Mouse (Mus musculus): Measurements from ENCODE around the gene Fam171a1. TPM values are rescaled to one million over a fixed set of nuclear protein-coding genes. Genes with fewer than 3 reads are reported as not detected.
A peak's percentile ranks its signal among the peaks of the same experiment; 100 is the strongest.
"Not testable (repeated sequence)": the region's sequence is repeated elsewhere in the genome, so short reads cannot be mapped to it uniquely, and the experiment has no call there.

Gene Fam171a1
- polyA plus RNA-seq, 1 experiment from 2014 or later, result 3.4 TPM

GRCm38 (mm10) chr2:3171774-3172173, 57.8 kb downstream of the Fam171a1 start:
- no peak for DNase-seq (ENCODE audit: low spot score)

DNA sequence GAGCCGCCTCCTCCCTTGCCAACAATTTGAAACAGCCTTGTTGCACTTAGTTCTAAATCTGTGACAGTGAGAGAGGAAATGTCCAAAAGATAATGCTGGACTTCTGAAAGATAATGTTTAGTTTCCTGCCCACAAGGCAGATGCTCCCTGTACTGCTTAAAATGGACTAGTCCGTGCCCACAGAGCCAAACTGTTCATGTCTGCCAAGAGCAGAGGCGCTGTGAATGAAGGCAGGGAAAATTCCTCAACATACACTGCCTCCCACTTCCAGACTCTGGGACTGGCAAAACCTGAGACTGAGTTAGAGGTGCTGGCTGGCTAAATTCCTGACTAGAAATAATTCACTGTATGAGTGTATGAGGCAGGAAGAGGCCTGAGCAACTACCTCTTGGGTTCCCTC, 58.6 kb downstream of the Fam171a1 start:
- DNase-seq (ENCODE audit: low spot score), result no peak

GRCm38 (mm10) chr2:3174890-3175289, 60.9 kb downstream of the Fam171a1 start:
- DNase-seq (ENCODE audit: low spot score), result no peak

- DNase-seq (ENCODE audit: low spot score), result not testable (repeated sequence)
Measured at GRCm38 (mm10) chr2:3175988-3176387, 62.0 kb downstream of the Fam171a1 start.

DNA sequence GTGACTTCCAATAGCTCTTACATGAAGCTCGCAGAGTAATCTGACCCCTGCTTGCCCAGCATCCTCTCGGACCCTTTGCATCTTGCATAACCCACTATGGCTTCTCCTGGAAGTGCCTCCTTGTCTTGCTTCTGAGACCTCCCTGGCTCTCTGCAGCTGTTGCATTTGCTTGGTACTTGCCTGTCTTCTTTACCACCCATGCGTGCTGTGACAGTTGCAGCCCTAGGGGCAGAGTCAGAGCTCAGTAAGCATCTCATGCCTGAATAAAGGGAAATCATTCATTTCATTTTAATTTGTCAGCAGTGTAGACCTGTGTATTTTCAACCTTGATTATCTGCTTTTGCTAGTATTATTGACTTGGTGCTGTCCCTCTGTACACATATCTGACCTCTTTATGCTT, 62.7 kb downstream of the Fam171a1 start:
- no peak for DNase-seq (ENCODE audit: low spot score)

GRCm38 (mm10) chr2:3180550-3180949, 66.5 kb downstream of the Fam171a1 start:
- DNase-seq (ENCODE audit: low spot score), result no peak

DNA sequence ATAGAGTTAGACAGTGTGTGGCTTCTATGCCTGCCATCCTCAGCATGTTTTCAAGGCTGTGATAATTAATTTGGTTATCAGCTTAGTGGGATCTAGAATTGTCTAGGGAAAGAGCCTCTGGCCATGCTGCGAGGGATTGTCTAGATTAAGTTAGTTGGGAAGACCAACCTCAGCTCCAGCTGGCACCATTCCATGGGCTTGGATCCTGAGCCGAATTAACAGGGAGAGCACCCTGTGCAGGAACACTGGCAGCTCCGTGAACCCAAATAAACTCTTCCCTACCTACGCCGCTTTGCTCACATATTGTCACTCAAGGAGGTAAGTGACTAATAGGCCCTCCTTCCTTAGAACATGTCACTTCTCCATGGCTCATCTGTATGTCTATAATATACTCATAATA, 69.6 kb downstream of the Fam171a1 start:
- DNase-seq (ENCODE audit: low spot score), result no peak

DNA sequence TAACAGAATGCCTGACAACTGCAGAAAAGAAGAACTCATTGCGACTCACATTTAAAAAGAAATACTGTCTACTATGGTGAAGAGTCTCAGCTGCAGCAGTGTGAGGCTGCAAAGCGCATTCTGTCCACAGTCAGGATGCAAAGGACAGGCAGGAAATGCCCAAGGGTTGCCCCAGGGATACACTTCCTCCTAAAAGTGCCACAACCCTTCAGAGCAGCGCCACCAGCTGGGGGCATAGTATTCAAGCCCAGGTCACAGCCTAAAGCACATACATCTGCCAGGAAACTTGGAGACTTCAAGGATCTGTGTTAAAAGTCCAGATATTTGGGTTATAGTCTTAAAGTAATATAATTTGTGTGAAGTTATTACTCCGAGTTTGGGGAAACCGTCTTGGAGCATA, 71.3 kb downstream of the Fam171a1 start:
- no peak for DNase-seq (ENCODE audit: low spot score)

DNA sequence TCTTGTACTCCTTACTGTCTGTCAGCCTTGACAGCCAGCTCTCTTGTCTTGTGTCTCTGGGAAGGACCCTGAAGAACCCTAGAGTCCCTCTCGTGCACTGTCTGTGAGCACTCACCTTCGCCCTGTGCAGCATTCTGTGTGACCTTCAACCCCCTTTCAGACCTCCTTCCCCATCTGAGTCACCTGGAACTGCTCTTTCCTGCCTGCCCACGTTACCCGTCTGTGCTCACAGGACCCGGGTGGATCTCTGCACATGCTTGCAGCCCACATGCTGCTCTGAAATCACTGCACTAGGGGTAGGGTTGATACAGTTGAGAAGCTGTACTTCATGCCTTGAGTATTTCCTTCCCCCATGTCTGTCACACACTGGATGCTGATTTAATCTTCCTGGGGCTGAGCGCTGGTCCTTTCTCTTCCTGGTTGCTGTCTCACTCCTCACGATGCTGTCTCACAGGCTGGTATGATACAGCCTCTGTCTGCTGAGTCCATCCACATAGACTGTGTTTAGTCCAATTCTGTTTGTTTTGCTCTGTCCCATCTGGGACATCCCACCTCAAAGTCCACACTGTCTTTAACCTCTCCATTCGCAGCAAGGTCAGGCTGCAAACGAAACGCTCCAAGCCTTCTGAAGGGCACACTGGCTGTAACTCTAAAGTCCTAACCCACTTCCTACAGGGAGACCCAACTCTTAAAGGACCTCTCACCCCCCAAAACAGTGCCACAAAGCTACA, 74.9 kb downstream of the Fam171a1 start:
- no peak for DNase-seq (ENCODE audit: low spot score)

- no peak for DNase-seq (ENCODE audit: low spot score)
Measured at GRCm38 (mm10) chr2:3191149-3191548, 77.1 kb downstream of the Fam171a1 start.

DNA sequence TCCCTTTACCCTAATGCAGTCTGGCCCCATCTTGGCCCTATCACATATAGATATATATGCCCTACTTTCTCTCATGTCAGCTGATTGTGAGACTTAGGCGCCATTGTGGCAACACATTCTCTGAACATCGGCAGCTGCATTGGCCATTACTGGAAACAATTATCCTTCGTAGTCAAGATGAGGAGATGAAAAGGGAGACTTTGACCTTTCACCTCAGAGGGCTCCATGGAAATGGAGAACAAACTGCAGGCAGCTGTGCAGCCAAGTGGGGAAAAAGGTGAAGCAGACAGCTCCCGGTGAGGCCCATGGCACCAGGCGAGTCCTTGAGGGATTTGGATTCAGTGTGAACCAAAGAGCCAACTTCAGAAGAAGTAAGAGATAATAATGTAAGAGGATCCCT, 81.5 kb downstream of the Fam171a1 start:
- DNase-seq (ENCODE audit: low spot score), result no peak

GRCm38 (mm10) chr2:3200422-3200821, 86.4 kb downstream of the Fam171a1 start:
- DNase-seq (ENCODE audit: low spot score), result no peak

- DNase-seq (ENCODE audit: low spot score), result no peak
Measured at GRCm38 (mm10) chr2:3206975-3207642, 93.1 kb downstream of the Fam171a1 start.

GRCm38 (mm10) chr2:3215480-3215879, 101.5 kb downstream of the Fam171a1 start:
- no peak for DNase-seq (ENCODE audit: low spot score)

DNA sequence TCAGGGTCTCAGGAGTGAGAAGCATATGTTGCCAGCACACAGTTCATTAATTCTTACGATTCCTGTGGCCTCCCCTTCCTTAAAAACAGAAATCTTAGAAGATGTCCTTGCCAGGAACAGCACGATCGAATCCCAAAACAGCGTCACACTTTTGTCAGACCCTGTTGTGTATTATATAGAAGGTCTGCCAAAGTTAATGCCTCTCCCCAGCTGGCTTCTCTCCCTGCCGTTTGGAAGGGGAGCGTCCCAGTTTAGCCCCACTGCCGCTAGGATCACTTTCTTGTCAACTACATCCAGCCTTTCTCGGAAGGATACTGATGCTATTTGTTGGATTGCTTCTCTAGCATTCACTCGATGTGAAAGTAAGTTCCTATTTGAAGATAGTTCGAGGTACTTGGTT, 102.6 kb downstream of the Fam171a1 start:
- DNase-seq (ENCODE audit: low spot score), result no peak

DNA sequence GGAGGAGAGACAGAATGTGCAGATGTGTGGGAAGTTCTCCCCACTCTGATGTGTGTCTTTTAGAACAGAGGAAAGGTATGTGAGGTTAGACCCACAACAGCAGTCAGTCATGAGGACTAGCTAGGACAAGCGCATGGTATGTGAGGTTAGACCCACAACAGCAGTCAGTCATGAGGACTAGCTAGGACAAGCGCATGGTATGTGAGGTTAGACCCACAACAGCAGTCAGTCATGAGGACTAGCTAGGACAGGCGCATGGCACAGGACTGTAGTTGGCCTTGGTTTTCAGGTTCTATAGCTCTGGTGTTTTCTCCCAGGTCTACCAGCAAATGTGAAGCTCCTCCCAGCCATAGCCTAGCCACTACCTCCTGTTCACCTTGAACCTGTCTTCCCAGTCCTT, 103.6 kb downstream of the Fam171a1 start:
- DNase-seq (ENCODE audit: low spot score), result not testable (repeated sequence)

DNA sequence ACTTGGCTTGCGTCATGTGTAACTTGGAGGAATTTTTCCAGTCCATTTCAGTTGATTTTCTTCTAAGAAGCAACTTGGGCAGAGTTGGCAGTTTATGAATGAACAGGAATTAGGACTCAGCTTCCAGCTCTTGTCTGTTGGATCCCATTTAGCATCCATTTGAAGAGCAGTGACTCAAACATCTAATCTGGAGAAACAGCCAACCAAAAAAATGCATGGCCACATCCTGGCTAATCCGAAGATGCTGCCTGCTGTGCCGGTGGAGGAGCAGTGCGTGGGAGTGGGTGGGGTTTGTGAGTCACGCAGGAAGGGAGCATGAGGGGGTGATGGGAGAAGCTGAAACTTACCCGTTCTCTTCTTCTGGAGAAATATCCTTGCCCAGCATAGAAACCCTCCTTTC, 104.2 kb downstream of the Fam171a1 start:
- no peak for DNase-seq (ENCODE audit: low spot score)

DNA sequence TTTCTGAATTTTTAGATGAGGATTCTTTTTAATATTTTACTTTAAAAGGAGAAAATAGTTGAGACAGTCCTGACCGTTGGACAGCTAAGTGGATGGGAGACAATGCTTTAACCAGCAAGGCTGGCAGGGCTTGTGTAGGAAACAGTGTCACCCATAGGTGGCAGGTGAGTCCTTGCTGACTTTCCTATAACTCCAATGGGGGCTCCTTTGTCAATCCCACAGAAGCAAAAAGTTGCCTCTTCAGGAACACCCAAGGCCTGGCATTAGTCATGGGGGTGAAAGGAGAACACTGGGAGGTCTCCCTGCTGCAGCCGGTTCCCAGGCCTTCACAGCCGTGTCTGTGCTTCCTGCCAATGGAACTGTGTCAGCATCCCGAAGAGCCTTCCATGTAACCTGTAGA, 114.5 kb downstream of the Fam171a1 start:
- no peak for DNase-seq (ENCODE audit: low spot score)

DNA sequence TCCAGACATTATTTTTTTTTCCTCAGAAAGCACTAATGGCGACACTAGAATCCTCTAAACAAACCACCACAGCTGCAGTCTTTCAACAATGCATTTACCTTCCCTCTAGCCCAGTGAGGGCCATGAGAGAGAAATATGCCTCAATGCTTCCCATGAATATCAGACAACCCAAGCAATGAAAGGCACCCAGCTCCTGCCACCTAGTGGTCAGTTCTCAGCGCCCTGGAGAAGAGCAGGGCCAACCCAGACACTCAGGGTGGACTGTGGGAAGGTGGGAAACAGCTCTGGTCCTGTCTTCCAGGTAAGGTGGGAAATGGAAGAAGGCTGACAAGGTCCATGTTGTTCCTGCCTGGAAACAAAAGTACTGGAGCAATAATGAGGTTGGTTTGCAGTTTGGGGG, 115.0 kb downstream of the Fam171a1 start:
- peak; percentile 30 for DNase-seq (ENCODE audit: low spot score)

- no peak for DNase-seq (ENCODE audit: low spot score)
Measured at GRCm38 (mm10) chr2:3239255-3239654, 125.2 kb downstream of the Fam171a1 start.

DNA sequence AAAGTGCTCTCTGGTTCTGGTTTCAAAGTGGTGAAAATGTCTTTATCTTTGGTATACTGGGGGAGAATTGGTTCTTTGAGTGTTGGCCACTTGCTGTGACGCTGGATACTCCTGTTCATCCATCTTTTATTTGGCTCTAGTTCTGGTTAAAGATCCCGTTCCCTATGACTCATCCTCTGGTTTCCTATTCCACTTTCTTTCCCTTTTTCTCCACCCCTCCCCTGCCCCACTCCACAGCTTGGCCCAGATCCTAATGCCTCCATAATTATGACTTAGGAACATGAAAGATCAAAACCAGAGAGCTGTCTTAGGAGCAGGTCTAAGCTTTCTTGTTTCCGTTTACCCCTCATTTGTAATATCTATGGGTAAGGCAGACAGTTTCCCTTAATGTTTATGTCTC, 130.2 kb downstream of the Fam171a1 start:
- DNase-seq (ENCODE audit: low spot score), result no peak

DNA sequence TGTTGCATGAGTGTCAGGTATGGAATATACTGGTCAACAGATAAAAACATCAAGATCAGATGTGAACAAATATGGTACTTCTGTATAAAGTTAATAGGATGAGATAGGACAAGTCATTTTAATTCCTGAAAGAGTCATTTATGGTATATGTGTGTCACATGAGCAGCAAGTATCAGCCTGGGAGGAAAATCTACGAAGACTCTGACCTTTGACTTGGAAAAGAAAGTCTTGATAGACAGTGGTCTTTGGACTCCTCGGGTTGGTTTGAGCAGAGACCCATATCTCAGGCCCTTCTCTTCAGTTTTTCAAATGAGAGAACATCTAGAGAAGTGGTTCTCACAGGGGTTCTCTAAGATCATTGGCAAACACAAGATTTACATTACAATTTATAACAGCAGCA, 137.3 kb downstream of the Fam171a1 start:
- DNase-seq (ENCODE audit: low spot score), result no peak

GRCm38 (mm10) chr2:3266466-3266865, 152.4 kb downstream of the Fam171a1 start:
- no peak for DNase-seq (ENCODE audit: low spot score)

Data from thymus, postnatal 0 days (tissue).